Mouse (Mus musculus): ENCODE measurements at regions not wholly inside any gene's neighbourhood (a gene's known extent, or its start where the extent isn't known, plus 50 kb on each side); places are given as distances from the start of the nearest gene placed in this dataset.

DNA sequence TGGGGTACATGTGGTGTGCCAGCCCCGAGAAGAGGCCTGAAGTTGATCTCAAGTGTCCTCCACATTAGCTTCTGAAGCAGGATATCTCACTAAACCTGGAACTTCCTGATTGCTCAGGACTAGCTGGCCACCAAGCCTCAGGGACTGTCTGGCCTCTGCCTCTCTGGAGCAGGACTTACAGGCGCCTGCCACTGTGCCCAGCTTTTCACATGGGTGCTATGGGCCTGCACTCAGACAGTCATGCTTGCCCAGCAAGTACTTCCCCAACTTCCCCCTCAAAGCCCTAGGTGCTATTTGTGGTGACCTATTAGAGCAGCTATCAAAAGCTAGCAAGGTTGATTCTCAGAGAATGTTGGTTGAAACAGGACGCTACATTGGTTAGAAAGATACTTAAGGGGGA lies 220.0 kb downstream of the CK137956 start:
- DNase-seq = no peak

DNA sequence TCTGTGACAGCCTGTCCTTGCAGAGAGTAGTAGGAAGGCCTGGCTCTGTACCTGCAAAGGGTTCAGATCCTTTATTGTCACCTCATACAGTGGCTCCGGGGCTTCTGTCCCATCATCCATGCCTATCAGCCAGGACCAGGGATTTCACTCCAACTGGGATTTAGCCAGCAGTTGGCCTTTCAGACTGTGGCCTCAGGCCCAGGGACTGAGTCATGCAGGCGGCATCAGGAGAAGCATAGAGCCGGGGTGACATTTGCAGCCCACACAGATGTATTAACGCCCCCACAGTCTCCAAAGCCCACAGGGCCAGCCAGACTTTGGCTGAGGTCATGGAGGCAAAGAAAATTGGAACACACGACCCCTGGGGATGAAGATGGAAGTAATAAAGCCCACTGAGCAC lies 222.9 kb downstream of the CK137956 start:
- no peak for DNase-seq

DNA sequence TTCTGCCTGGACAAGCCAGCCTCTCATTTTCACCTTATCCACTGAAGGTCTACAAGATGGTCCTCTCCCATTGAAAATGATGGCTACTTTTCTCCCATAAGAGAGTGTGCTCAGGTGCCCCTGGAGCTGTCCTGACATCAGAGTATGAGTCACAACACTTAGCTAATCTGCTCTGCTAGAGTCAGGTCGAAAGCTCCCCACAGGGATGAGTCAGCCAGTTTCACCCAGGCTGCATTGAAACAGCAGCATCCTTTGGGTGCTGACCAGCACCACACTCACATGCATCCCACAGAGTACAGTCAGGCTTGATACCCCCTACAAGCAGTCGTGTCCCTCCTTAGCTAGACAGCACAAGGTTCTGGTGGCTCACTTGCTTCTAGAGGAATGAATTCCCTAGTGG lies 234.0 kb downstream of the CK137956 start:
- DNase-seq = no peak

DNA sequence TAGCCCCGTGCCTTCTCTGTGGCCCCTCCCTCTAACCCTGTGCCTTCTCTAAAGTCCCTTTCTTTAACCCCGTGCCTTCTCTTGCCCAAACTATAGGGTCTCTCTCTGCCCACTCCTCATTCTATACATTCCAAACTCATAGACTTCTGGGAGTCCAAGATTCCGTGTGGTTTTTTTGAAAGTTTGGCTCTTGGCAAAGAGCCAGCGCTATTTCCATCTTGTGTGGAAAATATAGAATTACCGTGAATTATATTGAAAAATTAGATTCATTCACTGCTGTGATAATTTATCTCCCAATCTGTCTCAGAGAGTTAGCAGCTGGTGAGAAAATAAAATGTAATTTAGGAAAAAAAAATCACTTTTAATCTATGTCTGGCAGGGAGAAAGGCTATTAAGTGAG lies 234.6 kb downstream of the CK137956 start:
- DNase-seq = no peak

DNA sequence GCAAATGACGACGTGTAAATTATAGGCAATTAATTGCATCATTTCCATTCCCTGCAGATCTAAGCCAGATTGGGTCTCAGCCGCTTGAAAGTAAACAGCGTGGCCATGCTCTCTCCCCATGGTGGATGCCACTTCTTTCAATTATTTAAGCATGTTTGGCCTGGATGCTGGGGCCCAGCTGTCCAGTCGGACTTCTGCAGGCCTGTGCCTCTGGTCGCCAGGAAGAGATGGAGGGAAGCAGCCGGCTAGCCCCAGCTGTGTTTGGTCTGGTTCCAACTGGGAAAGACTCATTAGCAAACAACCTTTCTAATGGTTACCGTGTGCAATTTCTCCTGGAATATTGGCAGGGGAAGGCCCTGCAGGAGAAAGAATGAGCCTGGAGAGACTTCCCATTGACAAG lies 236.1 kb downstream of the CK137956 start:
- DNase-seq = peak; percentile 16

DNA sequence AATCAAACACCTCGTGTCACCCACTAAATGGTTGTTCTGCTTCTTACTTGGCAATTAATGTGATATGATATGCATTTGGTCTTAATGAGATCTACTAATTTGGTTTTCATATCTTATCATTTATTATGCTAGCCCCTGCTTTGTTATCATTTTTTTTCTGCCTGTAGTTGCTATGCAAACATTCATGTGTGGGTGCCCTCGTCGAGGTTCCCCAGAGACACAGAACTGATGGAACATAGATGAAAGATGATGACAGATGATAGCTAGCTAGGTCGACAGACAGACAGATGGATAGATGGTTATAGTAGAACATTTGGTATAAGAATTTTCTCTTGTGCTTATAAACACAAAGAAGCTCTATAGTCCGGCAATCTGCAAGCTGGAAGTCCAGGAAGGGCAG lies 252.1 kb downstream of the CK137956 start:
- no peak for DNase-seq

DNA sequence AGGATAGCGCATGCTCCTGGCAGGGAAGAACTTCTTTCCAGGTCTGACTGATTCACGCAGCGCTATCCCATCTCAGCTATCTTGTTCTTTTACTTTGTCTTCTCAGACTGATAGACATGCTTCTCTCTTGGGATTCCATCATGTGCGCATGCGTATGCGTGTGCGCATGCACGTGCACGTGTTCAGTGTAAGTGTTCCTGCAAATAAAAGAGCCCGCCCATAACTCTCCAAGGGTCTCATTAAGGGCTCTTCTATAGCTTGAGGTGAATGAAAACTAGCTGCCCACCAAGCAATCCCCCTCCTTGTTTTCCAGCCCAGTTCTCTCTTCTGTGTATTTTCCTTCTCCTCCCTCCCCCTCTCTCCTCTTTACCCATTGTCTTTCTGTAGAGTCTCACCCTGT lies 258.5 kb downstream of the CK137956 start:
- no peak for DNase-seq

DNA sequence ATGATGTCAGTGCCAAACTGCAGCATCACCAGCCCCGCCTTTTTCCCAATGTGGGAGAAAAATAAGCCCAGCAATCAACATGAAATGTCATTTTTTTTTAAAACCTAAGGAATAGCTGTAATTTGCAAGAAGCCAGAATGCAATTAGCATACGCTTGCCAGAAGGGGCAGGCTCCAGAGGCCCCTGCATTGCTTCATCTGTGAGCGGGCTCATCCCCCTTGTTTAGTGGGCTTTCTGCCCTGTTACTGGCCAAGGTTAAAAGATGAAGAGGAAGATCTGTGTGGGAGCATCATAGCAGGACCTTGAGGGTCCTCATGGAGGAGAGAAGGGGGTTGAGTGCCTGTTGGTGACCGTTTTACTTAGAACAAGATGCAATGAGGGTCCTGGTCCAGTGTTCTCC lies 259.9 kb downstream of the CK137956 start:
- DNase-seq = no peak

DNA sequence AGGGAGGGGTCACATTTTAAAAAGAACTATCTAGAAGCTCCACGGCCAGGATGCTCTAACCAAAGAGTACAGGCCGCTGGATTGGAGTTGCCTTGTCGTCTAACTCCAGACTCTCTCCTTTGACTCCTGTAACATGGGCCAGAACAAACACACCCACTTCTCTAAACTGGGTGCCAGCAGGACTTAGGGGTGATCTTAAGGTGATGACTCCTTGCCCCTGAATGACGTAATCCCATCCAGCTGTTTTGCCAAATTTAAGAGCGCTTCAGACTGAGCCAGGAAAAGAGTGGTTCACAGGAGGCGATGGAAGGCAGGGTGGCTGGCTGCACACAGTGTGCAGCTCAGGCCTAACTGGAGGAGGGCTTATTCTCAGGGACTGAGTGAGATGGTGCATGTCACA lies 261.0 kb downstream of the CK137956 start:
- DNase-seq = no peak

DNA sequence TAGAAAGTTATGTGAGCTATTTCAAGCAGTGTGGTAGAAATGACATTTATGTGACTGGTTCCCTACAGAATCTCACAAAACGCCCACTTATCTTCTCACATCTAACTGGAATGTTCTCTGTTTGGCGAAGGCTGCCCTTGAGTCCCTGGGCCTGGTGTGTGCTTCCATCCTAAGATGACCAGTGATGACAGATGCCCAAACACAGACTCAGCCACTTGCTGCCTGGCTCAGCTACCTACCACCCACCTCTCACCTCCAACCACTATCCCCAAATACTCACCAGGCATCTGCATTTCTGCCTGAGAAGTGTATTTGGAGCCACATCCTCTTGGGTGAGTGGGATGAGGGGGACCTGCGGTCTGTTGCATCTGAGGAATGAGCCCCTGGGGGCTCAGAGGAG lies 262.6 kb downstream of the CK137956 start:
- no peak for DNase-seq

DNA sequence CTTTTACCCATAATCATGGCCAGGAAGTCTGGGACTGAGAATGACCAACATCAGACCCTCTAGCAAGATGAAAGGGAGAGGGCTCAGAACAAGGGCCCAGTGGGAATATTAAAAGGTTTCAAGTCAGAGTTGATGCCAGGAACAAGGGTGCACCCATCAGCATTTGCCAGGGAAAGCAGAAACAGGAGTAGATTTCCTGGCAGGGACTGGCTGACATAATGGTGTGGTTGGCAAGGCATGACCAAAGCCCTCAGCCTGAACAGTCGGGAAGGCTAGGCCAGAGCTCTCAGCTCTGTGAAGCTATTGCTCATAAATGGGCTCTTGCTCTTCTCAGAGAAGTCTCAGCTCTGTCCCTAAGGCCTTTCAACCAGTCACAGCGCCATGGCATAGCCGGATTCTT lies 263.6 kb downstream of the CK137956 start:
- no peak for DNase-seq

DNA sequence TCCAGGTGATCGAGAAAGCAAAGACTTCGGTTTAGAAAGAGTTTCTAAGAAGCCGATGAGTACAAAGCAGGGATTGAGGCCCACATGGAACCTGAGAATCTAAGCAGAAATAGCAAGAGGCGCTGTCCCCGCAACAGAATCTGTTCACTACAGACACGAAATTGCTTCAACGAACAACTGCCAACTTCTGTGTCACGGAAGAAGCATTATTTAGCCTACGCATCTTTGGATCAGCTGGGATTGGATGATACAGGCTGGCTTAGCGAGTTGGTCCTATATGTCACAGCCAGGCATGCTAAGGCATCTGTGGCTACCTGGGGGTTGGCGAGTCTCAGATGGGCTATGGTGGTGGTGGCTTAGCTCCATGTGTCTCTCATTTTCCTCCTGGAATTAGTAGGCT lies 269.1 kb downstream of the CK137956 start:
- no peak for DNase-seq

DNA sequence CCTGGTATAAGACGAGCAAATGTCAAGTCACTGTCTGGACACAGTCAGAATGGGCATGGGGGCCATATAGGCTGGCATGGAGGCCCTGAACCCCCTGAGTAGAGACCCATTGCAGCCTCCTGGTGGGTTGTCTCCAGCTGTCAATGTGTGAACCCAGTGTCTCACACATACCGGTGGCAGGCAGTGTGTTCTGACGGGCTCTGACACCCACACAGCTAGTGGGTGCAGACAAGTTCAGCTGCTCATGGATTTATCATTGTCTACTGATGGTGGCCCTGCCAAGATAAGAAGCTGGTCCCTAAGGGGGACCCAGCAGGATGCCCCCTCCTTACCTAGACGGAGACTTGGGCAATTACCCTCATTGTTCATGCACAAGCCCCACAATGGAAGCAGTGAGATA lies 280.8 kb downstream of the CK137956 start:
- no peak for DNase-seq

DNA sequence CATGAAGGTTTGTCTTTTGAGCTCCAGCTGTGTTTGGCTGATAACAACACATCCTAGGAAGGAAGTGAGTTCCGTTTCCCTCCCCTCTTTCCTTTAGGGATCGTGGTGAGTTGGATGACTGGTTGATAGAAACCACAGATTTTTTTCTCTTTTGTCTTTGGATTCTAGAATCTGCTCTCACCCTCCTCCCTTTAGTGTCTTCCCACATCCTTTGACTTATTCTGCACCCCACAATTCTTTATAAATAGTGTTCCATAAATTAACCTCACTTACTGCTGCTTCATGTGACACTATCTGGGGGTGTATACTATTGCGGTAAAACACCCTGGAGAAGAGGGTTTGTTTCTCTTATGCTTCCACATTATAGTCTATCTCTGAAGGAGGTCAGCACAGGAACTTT lies 285.7 kb downstream of the CK137956 start:
- DNase-seq = no peak

DNA sequence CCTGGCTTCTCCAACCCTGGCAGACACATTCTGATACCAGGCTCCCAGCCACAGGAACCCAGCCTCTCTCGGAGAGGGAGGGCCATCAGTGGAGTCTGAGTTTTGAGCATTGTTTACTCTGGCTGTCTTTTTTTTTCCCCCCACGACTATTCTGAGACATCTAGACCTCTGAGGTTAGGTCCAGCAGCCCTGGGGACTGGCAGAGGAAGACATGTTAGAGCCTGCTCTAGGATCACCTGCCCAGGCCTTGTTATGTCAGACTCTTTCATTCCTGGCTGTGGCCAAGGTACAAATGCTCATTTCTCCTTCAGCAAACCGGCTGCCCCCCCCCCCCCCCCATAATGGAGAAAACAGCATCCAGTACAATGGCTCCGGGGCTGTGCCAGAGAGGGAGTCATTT lies 291.4 kb downstream of the CK137956 start:
- DNase-seq = peak; percentile 2

DNA sequence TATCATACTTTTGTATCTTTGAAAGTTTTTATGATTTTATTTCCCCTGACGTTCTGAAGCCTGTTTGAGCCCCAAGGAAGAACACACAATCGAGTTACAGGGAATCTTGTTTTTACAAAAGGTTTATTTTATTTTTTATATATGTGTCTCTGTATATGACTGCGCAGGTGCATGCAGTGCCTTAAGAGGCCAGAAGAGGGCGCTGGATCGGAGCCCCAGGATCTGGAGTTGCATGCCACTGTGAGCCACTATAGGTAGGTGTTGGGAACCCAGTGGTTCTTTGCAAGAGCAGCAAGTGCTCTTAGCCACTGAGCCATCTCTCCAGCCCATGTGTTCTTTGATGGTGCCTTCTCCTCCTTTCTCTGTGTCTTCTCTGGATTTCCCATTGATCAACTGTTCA lies 292.3 kb downstream of the CK137956 start:
- DNase-seq = no peak

DNA sequence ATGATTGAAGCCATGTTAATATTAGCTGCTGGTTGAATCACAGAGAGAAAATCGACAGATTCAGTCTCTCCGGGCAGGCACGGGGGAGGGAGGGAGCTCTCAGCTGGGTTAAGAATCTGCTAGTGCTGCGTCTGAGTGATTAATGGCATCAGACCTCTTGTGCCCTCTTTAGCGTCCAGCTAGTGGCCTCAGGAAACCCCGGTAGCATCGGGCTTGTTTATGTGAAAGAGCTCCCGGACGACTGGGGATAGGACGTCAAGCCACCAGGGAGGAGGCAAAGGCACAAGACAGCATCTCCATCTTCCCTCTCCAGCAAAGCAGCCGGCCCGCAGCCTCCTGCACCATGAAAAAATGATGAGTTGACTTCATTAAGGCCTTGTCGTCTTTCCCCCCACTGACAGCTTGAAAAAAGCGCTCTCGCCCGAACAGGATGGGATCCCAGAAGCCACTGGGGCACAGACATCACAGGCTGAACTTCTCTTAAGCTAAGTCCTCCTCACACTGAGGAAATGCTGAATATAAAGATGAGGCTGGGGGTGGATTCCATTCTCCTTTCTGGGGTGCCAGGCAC lies 294.9 kb downstream of the CK137956 start:
- DNase-seq = peak; percentile 53

DNA sequence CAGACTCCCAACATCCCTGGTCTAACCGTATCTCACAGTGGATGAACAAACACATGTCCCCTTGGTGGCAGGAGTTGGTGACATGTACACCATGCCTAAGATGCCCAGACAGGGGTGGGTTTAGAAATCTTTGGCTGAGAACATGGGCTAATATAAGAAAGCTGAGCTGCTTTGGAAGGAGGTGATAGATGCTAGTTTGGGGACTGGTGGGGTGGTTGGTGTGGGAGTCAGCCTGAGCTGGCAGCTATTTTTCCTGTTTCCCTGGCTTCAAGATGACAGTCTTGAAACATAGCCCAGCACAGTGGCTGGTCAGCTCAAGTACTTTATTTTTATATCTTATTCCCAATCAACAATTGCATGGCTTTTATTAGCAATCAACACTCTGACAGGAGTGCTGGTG lies 302.0 kb upstream of the Gjb5 start:
- DNase-seq = no peak

DNA sequence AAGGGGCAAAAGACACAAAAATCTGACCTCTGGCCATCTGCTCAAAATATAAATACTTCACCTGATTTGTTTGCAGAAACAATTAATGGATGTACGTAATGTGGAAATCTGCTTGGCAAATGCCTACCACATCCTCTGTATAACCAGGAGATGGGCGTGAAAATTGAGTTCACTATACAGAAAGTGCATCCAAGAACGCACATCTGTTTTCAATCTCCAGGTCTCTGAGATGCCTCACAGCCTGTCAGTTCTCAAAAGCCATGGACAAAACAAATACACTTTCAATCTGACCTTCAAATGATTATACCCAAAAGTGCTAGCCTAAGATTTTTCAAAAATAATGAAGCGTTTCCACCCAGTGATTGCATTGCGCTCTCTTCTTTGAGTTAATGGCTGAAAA lies 293.6 kb upstream of the Gjb5 start:
- DNase-seq = peak; percentile 58

DNA sequence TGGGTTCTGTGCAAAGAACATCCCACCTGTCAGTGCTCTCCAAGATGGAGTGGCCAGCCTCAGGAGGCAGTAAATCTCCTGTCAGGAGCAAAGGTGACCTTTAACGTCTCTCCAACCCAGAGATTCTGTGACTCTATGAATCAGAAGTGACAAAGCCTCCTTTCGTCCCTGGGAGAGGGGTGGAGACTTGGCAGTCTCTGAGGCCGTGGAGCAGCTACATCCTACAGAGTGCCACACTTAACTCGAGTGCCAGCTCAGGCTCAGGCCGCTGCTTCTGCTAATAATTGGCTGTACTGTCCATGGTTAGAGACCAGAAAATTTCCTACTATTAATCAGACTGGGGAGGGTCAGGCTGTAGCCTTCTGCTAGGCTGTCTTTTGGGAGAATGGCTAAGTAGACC lies 290.0 kb upstream of the Gjb5 start:
- no peak for DNase-seq

DNA sequence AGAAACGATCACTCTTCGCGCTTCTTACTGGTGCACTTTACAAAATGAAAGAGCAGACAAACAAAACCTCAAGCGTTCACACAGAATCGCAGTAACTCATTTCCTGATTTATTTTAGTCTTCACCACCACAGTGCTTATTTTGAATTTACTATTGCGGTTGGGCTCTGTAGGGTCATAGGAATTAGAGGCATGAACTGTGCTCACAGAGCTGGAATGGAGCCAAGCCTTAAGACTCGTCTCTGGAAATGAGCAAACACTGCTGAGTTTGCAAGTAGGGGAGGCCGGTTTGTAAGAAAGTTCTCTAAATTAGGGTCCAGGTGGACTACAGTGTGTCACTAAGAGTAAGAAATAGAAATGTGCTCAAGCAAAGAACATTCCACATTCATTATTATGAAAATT lies 289.2 kb upstream of the Gjb5 start:
- DNase-seq = no peak

DNA sequence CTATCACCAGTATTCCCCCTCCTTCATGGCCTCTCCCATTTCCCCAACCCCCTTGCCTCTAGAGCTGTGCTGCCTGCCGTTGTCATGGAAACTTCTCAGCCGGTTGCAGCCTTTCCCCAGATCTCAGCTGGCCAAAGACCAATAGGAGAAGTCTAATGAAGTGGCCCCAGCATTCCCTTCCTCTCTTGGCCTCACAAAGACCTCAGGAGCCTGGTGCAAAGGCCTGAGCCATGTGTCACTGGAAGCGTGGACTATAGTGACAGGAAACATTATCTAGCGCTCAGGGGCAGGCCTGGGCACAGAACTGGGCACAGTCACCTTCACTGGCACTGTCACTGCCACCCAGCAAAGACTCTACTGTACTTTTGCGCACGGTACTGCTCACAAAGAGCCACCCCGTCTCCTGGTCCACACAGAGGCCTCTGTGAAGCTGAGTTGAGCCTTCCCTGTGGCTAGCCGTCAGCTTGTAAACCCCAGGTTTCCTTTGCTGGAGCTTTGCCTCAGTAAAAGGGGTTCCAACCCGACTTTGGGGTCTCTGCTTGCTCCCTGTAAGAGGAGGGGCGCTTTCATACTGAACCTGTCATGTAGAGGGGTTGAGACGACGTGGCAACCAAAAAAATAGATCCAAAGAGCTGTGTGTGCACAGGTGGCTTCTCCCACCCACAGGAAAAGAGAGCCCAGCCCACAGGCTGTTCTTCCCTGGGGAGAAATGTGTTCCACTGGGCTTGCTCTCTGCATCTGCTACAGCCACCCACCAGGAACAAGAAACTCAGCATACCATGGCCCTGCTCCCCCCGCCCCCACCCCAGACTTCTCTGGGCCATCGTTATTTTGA lies 282.5 kb upstream of the Gjb5 start:
- peak; percentile 86 for DNase-seq

DNA sequence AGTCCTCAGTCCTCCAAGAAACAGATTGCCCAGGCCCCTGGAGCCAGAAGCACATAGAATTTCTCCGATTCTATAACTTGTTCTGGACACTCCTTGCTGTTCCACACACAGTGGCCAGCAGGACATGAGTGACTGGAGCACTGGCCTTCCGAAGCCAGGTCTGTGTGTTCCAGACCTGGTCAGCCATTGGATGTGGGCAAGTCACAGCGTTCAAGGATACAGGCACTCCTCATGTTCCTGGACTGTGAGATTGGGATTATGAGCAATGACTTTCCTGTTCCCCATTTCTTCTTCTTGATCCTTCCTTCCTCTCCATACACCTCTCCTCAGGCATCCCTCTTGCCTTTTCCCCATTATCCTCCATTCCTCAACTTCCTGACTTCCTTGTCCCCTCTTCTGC lies 281.8 kb upstream of the Gjb5 start:
- DNase-seq = no peak

DNA sequence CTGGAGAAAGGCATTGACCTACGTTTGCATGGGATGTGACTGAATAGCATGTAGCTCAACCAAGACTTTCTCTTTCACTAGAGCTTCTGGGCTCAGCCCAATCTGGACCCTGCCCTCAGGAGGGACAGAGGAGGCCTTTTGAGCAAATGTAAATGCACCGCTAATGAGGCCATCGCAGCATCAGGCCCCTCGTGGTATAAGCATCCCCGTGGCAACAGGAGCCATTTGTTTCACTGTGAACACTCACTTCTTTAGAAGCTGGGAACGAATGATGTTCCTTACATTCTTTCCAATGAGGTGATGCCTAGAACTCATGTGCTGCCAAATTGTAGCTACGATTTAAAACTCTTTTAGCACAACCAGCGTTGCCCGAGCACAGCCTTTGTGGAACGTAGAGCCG lies 279.0 kb upstream of the Gjb5 start:
- peak; percentile 18 for DNase-seq

DNA sequence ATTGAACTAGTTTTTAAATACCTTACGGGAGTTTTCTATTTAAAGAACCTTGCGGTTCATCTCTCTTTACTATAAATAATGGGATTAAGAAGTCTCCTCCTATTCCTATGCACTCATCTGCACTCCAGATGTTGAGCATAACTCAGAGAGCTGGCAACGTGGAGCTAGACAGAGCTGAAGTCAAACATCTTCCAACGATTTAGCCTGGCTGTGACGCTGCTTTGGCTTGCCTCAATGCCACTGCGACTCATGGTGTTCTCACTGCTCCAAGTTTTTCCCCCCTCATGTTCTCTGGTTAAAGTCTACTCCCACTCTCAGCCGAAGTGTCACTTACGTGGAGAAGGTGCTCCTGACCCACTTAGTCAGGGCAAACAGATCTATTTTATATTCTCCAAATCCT lies 277.3 kb upstream of the Gjb5 start:
- DNase-seq = peak; percentile 28
